Mouse (Mus musculus): ENCODE data around the gene Tapt1.

DNA sequence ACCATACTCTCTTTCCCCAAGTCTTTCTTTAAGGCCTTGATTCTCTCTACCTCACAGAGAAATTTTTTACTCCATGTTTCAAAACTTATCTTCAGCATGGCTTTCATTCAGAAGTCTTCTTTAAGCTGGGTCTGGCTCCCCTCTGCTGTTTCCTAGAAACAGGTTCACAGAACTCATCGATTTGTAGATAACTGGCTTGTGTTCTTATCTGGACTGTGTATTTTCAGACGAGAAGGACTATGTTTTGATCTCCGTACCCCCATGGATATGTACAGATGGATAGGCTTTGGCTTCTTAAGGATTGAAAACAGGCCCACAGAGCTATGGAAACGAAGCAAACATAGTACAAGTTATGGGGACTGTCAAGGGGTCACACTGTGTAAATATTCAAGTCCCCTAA is 26.0 kb upstream of the Tapt1 start:
- TF ChIP-seq GATA1 (IDR thresholded peaks at IDR 0.05; ENCODE audit: low read length) (no peak), TAL1 (IDR thresholded peaks at IDR 0.05; ENCODE audit: low read length) (no peak)

All from erythroblast, embryonic 14.5 days (primary cell).